Mouse (Mus musculus): ENCODE results near the gene Tln2.

The Tln2 gene

DNA sequence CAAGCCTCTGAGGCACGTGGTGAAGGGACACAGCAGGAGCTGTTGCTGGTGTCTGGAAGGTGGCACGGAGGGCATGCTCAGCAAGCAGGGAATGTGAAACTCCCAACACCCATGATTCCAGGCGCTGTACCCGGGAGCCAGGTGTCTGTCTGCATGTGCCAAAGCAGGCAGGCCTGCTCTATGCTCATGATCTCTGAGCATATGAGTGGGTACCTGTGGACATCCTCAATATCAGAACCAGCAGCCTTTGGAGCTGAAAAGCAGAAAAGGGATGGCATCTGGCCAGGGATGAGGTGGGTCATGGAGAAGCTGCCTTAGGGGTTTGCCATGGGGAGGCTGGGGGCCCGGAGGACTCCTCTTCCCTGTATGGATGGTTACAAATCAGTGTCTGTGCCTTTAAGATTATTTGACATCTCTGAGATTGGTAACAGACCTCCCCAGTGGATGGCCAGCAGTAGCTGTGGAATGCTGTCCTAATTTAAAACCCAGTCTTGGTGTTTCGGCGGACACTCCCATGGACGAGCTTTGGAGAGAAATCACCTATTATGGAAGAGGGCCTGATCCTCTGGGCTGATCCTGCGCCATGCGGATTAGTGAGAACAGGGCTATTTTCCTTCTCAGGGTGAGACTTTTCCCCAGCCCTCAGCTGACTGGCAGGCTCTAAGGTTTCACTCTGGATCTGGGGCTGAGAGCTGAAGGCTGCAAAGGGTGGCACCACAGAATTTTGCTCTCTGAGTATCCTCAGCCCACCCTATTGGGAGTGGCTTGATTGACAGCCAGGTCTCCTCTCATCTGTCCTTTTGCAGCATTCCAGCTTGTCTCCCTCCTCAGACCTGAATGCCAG, 367.8 kb downstream of the Tln2 start:
- peak in 1 of 2 experiments; percentile 7 for DNase-seq

DNA sequence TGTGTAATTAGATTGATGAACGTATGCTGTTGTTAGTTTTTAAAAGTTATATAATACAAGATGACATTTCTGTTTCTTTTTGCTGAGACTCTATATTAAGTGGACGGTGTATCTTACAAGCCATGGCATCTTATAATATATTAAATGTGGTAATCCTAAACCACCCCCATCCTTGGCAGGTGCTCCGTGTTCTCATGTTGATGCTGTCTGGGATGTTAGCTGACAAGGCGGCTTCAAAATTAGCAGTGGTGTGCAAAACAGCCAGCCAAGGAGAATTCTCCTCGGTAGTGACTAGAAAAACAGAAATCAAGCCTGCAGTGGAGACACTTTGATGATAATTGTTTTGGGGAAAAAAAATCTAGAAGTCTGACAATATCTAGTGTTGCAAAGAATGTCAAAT, 371.8 kb downstream of the Tln2 start:
- no peak for DNase-seq

DNA sequence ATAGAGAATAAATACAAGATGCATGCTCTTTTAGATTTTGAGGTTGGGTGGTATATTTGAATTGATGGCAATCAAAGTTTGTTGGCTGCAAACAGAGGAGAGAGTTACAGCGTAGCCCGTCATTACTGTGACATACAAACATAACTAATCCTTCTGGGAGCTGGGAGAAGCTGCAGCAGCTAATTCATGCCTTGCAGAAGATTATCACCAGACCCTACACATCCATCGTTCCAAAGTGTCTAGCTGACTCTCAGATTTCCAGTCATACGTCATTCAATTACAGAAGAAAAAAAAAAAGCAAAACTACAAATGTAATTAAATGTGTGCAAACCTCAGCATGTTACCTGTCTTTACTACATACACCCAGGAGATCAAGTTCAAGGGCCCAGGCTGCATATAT, 372.3 kb downstream of the Tln2 start:
- no peak for DNase-seq

DNA sequence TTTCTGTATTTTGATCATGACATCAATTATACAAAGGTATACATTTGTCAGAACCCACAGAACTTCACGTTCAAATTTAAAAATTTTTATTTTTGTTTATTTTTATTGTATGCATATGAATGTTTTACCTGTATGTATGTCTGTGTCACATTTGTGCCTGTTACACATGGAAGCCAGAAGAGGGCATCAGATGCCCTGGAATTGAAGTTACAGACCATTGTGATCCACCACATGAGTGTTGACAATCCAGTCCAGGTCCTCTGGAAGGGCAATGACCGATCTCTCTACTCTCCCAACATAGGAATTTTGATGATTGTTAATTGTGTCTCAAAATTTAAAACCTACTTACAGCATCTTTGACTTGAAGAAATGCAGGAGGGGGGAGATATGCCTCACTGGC, 374.9 kb downstream of the Tln2 start:
- DNase-seq, result no peak

DNA sequence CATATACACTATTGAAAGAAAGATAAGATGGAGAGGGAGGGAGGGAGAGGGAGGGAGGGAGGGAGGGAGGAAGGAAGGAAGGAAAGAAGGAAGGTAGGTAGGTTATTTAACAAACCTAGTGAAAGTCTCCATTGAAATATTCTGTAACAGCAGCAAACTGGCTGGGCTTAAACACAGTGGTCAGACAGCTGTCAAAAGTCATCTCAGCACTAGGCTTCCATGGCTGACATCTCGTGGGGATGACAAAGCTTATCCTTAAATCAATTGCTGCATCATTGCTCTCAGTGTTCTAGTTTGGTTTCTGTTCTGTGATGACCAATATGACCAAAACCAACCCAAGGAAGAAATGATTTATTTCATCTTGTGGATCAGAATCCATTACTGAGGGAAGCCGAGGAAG, 376.0 kb downstream of the Tln2 start:
- DNase-seq, result no peak

DNA sequence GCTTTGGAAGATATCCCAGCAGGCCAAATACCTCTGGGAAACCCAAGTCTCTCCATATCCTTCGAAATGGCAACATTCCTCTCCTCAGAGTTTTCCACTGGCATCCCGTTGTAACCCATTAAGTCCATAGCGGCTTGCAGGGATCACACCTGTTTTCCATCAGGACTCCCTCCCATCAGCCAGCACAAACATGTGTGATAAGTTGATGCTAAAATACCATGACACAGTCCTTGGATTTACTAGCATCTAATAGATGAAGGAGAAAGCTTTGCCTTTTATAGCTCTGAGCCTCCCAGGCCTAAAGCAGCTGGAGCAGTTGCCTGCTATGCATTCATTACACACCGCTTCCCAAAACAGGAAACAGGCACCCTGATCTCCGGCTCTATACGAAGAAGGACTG, 377.5 kb downstream of the Tln2 start:
- DNase-seq, result no peak

DNA sequence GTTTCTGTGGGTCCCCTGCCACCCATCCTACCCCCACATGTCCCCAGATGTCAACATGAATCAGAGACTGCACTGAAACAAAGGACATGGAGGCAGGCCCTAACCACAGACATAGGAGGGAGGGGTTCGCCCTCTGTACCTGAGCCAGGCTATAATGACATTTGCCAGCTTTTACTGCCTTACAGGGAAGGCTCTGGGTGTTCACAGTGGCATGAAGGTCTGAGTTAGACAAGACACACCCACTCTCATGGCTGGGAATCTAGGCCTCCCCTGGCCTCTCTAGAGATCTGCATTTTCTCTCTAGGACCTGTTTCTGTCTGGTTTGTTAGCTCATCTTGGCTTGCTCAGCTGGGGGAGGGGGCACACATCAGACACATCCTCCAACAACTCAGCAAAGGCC, 380.8 kb downstream of the Tln2 start:
- no peak for DNase-seq

DNA sequence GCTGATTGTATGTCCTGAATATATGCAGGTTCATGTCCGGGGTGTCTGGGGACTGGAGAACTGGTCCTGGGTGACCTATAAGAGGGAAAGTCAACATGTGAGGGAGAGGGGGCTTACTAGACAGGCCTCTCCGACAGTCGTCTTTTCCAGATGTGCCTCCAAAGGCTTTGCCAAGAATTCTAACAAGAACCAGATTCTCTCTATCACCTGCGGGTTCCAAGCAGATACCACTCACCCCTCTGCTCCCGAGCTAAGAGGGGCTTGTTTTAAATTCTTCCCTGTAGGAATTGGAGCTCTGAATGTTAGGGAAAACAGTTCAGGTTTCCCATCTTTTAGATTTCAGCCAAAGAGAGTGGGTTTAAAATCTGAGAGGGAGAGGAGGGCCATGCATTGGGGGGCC, 381.3 kb downstream of the Tln2 start:
- DNase-seq, result no peak

DNA sequence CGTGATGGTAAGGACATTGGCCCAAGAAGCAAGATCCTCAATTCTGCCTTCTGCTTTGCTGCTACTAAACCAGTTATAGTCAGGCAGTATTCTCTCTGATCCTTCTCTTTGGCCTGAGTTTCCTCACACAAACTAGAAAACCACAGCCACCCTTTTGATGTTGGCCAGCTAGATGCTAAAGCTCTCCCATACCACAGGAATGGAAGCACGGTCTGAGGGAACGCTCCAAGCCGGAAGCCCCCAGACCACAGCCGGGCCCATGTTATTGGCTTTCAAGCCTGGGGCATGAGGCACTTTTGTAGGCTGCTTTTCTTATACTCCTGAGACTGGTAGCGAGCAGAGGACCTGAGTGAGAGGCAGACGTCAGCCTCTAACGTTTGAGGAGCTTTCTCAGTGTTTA, 383.4 kb downstream of the Tln2 start:
- DNase-seq, result no peak

DNA sequence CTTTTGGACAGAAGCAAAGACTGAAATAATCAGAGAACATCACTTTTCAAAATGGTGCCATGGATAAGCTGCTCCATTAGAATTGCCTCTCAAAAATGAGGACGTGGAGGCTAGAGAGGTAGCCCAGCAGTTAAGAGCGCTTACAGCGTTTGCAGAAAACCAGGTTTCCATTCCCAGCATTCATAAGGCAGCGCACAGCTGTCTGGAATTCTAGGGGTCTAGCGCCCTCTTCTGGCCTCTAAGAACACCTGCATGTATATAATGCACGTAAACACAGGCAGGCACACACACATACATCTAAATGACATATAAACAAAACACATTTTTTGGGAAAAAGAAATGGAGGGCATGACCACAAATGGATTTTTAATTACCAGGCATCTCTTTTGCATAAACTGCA, 385.7 kb downstream of the Tln2 start:
- DNase-seq, result no peak

DNA sequence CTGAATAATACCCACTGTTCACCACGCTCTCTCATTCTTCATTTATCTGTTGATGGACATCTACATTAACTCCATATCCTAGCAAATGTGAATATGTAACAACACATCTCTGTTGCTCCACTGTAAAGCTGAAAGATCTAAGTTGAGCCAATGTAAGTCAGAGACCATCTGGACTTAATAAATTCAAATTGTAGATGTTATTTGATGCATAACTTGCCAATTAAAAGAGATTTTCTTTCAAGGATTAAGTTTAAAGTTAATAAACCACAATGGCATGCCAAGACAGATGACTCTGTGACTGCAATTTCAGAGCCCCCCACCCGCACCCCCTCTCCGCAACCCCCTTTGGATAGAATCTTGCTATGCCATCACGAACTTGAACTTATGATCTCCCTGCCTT, 386.3 kb downstream of the Tln2 start:
- DNase-seq, result no peak

DNA sequence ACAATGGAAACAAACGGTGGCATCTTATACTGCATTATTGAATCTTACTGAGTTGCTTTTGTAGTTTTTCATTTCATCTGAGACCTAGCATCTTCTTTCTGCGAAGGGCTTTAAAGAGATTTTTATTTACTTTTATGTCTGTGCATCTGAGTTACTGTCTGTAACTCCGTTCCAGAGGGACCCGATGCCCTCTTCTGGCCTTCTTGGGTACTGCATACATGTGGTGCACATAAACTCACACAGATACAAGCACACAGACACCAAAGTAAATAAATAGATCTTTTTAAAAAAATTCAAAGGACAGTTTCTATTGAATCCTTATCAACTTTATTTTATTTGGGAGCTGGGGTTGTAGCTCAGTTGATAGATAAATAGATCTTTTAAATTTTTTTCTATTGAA, 388.1 kb downstream of the Tln2 start:
- peak in 1 of 2 experiments; percentile 25 for DNase-seq

DNA sequence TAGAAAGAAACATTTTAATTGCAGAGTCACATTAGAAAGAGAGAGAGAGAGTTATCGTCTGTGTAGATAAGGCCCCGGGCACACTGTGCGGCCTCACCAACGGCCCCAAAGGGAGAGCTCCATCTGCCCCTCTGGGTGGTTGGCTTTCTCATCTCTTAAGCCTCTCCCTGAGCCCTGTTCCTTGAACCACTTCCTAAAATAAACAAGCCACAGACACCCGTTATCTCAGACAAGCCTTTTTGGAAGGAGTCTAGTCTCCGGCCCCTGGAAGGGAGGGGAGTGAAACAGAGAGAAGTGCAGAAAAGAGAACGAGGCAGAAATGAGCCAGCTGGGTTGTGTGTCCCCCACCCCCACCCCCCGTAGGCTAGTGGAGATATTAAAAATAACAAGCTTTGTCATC, 388.7 kb downstream of the Tln2 start:
- no peak for DNase-seq

DNA sequence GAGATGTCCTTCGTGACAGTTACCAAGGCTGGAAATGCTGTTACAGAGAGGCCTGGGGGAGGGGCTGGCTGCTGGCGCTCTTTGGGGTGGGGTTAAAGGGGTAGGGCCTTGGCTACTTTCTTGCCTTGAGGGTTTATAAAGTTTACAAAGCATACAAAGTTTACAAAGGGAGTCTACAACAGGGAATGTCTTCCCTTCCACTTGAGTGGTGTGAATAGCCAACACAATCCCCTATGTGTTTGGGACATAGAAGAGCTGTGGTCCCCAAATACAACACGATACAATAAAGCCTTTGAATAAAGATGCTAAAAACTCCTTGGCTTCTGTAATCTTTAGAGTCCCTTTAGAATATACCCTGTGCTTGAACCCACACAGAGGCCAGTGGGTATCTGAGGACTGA, 389.5 kb downstream of the Tln2 start:
- no peak for DNase-seq

Data from cerebellum, postnatal 10 days (tissue).